Mouse (Mus musculus): ENCODE results near the gene Lrch4. TPM values are rescaled to one million over a fixed set of nuclear protein-coding genes. Genes with fewer than 3 reads are reported as not detected.
"Not testable (repeated sequence)": the region's sequence is repeated elsewhere in the genome, so short reads cannot be mapped to it uniquely, and the experiment has no call there.

The Lrch4 gene
- total RNA-seq, 2 experiments from 2014 or later = 19.2 to 23.0 TPM

DNA sequence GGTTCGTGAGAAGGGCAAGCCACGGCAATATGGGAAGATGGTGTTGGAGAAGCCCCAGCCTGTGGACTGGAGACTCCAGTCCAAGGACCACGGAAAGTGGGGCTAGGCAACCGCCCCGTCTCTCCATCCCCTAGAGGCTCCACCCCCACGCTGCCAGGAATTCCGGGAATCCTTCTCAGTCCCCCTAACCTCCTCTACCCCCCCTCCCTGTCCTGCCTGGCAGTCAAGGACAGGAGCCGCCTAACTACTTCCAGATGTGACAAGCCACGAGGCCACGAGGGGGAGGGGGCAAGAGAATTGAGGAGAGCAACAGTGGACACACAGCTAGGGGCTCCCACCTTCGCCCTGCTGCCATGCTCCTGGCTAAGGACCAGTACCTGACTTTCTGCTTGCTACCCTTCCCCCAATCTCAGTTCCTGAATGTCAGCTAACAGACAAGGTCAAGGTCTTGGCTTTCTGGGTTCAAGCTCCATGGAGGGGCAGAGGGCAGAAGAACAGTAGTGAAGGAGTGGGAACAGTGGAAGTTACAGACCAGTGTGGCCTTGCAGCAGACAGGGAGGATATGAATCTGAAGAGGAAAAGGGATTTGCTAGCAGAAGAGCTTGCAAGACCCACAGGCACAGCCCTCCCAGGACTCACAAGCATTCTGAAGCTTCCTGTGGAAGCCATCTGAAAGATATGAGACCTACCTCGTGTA, 18.2 kb upstream of the Lrch4 start:
- peak; percentile 80 to 89 for DNase-seq (ENCODE audit: low spot score in 2 of 2)

GRCm38 (mm10) chr5:137611245-137611602, 17.7 kb upstream of the Lrch4 start:
- peak; percentile 72 to 87 for DNase-seq (ENCODE audit: low spot score in 2 of 2)

DNA sequence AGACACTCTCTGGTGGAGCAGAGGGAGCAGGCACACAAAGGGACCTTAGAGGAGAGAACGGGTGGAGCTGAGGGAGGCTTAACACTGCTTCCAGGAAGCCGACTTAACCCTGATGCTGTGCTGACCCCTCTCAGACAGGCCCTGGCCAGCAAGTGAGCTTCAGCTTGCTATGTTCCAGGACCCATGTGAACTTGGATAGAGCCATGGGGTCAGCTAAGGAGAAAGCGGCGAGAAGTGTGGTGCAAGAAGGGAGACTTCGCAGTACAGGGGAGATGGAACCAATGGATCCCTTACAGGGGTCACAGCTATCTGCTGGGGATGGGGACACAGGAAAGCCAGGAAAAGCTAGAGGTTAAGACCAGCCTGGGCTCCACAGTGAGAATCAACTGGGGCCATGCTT, 15.8 kb upstream of the Lrch4 start:
- no peak for DNase-seq (ENCODE audit: low spot score in 2 of 2)

GRCm38 (mm10) chr5:137613550-137613949, 15.4 kb upstream of the Lrch4 start, which contains the start of gene Pcolce:
Gene Pcolce, minus strand, starts transcription at chr5:137613784.
- no peak for DNase-seq (ENCODE audit: low spot score in 2 of 2)

- DNase-seq (ENCODE audit: low spot score in 2 of 2) = not testable (repeated sequence)
These were observed 14.0 kb upstream of the Lrch4 start for GRCm38 (mm10) chr5:137614921-137615320.

DNA sequence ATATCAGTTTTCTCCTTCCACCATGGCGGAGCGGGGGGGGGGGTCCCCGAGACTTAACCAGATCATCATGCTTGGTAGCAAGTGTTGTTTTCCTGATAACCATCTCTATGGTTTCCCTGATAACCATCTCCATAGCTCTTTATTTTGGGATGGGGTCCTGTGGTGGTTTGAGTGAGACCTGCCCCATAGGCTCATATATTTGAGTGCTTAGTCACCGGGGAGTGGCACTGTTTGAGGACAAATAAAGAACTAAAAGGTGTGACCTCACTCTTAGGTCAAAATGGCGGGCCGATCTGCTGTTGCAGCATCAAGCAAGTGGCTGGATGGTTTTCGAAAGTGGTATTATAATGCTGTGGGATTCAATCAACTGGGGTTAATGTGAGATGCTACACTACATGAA, 13.6 kb upstream of the Lrch4 start:
- DNase-seq (ENCODE audit: low spot score in 2 of 2) = no peak

DNA sequence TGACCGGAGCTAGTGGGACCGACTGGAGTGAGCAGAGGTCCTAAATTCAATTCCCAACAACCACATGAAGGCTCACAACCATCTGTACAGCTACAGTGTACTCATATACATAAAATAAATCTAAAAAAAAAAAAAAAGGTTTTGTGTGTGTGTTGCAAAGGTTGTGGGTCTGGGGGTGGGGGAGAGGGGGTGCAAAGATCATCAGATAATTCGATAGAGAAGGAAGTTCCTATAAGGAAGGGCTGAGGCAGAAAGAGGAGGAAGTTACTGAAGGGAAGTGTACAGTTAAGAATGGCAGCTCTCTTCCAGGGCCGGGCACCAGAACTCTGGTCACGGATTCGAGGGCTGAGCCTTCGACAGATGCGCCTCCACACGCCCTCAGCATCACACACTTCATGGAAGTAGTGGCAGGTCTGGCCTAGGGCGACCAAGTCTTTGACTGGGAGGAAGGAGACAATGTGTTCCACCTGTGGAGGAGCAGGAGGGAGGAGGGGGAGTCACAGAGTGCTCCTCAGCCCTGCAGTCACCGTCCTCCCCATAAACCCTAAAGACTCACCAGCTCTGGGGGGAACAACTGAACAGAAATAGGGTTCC, 4.9 kb upstream of the Lrch4 start:
- DNase-seq (ENCODE audit: low spot score in 2 of 2) = no peak

DNA sequence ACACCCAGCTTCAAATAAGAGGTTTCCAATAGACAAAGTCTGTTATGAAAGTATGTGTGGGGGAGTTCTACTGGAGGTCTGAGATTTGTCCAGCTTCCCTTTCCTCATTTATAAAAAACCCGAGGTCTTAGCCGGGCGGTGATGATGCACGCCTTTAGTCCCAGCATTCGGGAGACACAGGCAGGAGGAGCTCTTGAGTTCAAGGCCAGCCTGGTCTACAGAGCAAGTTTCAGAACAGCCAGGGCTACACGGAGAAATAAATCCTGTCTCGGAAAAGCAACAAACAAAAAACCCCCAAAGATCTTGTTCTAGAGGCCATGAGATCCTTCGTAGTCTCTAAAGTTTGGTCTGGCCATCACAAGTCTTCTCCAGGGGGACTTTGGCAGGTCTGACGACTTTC, 930 bp upstream of the Lrch4 start:
- DNase-seq (ENCODE audit: low spot score in 2 of 2) = no peak

GRCm38 (mm10) chr5:137629306-137629721, 393 bp downstream of the Lrch4 start:
- DNase-seq (ENCODE audit: low spot score in 2 of 2) = peak in 1 of 2 experiments; percentile 42

- no peak for DNase-seq (ENCODE audit: low spot score in 2 of 2)
These were observed 1.1 kb downstream of the Lrch4 start for GRCm38 (mm10) chr5:137629906-137630545.

- no peak for DNase-seq (ENCODE audit: low spot score in 2 of 2)
These were observed 1.7 kb downstream of the Lrch4 start for GRCm38 (mm10) chr5:137630602-137631001.

- DNase-seq (ENCODE audit: low spot score in 2 of 2) = no peak
These were observed 2.2 kb downstream of the Lrch4 start for GRCm38 (mm10) chr5:137631171-137631570.

- DNase-seq (ENCODE audit: low spot score in 2 of 2) = no peak
These were observed 2.7 kb downstream of the Lrch4 start for GRCm38 (mm10) chr5:137631591-137631990.

DNA sequence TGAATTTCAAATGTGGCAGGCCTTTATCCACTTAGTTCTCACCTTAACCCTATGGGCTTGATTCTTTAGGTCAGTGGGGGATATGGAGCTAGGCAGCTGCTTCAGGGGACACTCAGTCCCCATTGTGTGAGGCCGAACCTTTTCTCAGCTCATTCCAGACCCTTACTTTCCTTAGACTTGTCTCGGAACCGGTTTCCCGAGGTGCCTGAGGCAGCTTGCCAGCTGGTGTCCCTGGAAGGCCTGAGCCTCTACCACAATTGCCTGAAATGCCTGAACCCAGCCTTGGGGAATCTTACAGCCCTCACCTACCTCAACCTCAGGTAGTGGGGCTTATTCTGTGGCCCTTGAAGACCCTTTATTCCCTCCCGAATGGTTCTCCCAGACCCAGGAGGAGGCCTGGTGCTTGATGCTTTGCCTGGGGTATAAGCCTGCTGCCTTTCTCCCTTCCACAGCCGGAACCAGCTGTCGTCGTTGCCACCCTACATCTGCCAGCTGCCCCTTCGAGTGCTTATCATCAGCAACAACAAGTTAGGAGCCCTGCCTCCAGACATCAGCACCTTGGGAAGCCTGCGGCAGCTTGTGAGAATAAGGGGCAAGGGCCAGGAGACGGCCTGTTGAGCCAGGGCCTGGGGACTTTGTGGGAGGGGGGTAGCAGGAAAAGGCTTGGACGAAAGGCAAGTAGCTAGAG, 4.6 kb downstream of the Lrch4 start:
- DNase-seq (ENCODE audit: low spot score in 2 of 2) = no peak

DNA sequence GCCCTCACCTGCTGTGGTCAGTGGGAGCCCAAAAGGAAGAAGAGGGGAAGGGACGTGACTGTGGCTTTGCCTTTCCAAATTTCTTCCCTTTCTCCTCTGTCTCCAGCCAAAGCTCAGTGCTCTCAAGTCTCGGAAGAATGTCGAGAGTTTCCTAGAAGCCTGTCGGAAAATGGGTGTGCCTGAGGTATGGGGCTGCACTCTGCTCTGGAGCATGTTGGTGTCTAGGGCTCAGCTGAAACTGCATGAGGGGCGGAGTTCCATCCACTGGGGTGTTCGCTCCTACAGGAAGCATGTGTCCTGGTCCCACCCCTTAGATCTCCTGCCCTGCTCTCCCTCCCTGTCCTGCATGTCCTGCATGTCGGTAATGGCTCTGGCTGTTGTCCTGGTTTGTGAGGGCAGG, 10.6 kb downstream of the Lrch4 start:
- DNase-seq (ENCODE audit: low spot score in 2 of 2) = no peak

- DNase-seq (ENCODE audit: low spot score in 2 of 2) = no peak
These were observed 12.1 kb downstream of the Lrch4 start, which contains the start of gene Sap25 for GRCm38 (mm10) chr5:137641054-137641453. Gene Sap25, plus strand, starts transcription at chr5:137641334.

DNA sequence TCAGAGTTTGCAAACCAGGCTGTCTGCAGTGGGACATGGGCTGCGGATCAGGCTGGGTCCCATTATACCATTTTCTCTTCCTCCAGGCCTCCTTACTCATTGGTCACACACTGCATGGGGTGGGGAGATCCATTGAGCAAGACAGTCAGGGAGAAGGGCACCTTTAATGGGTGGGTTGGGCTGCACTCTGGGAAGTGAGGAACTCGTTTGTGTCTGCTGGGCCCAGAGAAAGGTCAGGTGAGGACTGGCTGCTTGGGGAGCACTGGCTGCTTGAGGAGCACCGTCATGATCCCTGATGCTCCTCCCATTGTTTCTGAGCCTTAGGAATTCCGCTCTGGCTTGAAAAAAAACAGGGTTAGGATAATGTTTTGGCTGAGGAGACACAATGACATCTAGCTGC, 14.0 kb downstream of the Lrch4 start:
- no peak for DNase-seq (ENCODE audit: low spot score in 2 of 2)

DNA sequence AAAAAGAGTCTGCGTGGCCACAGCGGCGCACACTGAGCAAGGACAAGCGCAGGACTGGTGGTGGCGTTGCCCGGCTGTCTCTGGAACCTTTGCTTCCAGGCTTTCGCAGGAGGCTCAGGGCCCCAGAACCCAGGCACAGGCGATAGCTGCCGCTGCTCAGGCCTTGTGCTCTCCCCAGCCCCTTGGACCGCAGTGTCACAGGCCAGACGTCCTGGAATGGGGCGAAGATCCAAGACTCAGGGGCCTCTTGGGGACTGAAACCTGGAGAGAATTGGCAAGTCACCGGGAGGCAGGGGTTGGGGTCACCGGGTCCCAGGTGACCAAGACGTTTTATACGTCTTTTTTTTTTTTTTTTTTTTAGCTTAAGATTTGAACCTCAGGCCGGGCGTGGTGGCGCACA, 15.6 kb downstream of the Lrch4 start:
- DNase-seq (ENCODE audit: low spot score in 2 of 2) = no peak

DNA sequence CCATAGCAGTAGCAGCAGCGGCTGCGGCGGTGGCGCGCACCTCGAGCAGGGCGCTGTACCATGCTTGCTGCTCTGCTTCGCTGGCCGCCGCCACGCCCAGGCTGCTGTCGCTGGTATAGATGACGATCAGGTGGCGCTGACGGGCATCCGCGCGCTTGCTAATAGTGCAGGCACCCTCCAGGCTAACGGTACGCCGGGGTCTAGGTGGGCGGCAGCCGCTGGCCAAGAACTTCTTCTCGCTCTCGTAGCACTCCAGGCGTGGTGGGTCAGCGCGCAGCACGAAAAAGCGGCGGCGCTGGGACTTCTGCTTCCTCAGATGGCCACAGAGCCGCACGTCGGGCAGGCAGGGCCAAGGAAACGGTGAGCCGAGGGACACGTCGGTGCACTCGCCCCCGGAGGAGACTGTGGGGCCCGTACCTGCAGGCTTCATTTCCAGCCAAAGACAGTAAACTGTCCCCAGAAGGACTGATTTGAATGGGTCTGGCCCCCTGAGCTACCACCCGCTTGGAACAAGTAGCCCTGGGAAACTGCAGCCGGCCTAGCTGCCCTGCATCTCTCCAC, 16.2 kb downstream of the Lrch4 start:
- peak in 1 of 2 experiments; percentile 39 for DNase-seq (ENCODE audit: low spot score in 2 of 2)

- DNase-seq (ENCODE audit: low spot score in 2 of 2) = no peak
These were observed 16.8 kb downstream of the Lrch4 start, which contains the start of gene Irs3 for GRCm38 (mm10) chr5:137645652-137646091. Gene Irs3, minus strand, starts transcription at chr5:137645714.

Data from gastrocnemius, postnatal 4 days (tissue).